Mouse (Mus musculus) intestine, postnatal 0 days (tissue): ENCODE measurements at regions not wholly inside any gene's neighbourhood (a gene's known extent, or its start where the extent isn't known, plus 50 kb on each side); places are given as distances from the start of the nearest gene placed in this dataset. TPM values are rescaled to one million over a fixed set of nuclear protein-coding genes. Genes with fewer than 3 reads are reported as not detected.

Experiments
- ATAC-seq: fragments of 200-750 bp; cut with Nextera tagmentation; 2 replicates; pipeline ENCODE4 v1.8.0; 2017; ENCODE audit warnings: mild to moderate bottlenecking, moderate TSS enrichment, moderate library complexity
- H3K27ac ChIP-seq: fragments of 300-500 bp; sonication (generic); 2 replicates; pipeline ENCODE4 v1.5.1; 2014; ENCODE audit warnings: mild to moderate bottlenecking, low read depth, low read length, moderate library complexity
- H3K27me3 ChIP-seq: fragments of 300-500 bp; sonication (generic); replicated peaks from 2 replicates; pipeline ENCODE4 v1.6.1; 2014; ENCODE audit warnings: low read length, mixed read lengths; ENCODE audit not compliant: control insufficient read depth, insufficient read depth
- H3K36me3 ChIP-seq: fragments of 300-500 bp; sonication (generic); 2 replicates; pipeline ENCODE4 v1.6.1; 2014; ENCODE audit warnings: mild to moderate bottlenecking, moderate library complexity; ENCODE audit not compliant: control insufficient read depth, insufficient read depth
- H3K4me1 ChIP-seq: fragments of 300-500 bp; sonication (generic); replicated peaks from 2 replicates; pipeline ENCODE4 v1.6.1; 2014; ENCODE audit warnings: antibody characterized with exemption, low read length, mixed read lengths; ENCODE audit not compliant: control insufficient read depth, insufficient read depth
- H3K4me2 ChIP-seq: fragments of 300-500 bp; sonication (generic); replicated peaks from 2 replicates; pipeline ENCODE4 v1.6.1; 2014; ENCODE audit warnings: low read depth, mild to moderate bottlenecking, moderate library complexity
- H3K4me3 ChIP-seq: fragments of 300-500 bp; sonication (generic); 2 replicates; pipeline ENCODE4 v1.5.1; 2014; ENCODE audit warnings: low read depth, low read length
- H3K9ac ChIP-seq: fragments of 300-500 bp; sonication (generic); 2 replicates; pipeline ENCODE4 v1.6.1; 2014; ENCODE audit warnings: mild to moderate bottlenecking, low read depth, low read length
- H3K9me3 ChIP-seq: fragments of 300-500 bp; sonication (generic); 2 replicates; pipeline ENCODE4 v1.6.1; 2016; ENCODE audit warnings: mixed run types; ENCODE audit not compliant: control insufficient read depth
- CTCF ChIP-seq: sonication (generic); IDR thresholded peaks from 2 replicates; pipeline ENCODE4 v1.5.1; 2016; ENCODE audit warnings: low read depth, mild to moderate bottlenecking, control low read depth, antibody characterized with exemption, moderate library complexity
- WGBS: fragments of 180-500 bp; shearing (Covaris S2); extraction: QIAGEN DNeasy Blood & Tissue Kit; methylation state at CpG from one replicate; pipeline ENCODE4 v1.1.7; 2014; 5-methylcytosine and 5-hydroxymethylcytosine counted together
- microRNA-seq: library from miRNA; unstranded; fragments of <30 nt; microRNA quantifications from one replicate; pipeline ENCODE4, GENCODE M21; 2016

DNA sequence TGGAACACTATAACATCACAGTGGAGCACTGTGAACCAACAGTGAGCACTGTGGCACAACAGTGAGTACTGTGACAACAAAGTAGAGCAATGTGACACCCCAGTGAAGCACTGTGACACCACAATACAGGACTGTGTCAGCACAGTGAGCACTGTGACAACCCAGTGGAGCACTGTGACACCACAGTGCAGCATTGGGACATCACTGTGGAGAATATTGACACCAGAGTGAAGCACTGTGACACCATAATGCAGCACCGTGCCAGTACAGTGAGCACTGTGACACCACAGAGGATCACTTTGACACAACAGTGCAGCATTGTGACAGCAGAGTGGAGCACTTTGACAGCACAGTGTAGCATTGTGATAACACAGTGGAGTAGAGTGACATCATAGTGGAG is 2734.0 kb upstream of the Gm8797 start:
- WGBS: 96% methylated on average over 1 of the region's 1 CpGs
- no peak for ATAC-seq
- H3K4me1 ChIP-seq: no peaks in the 10 kb centered on the region
- no peaks in the 10 kb centered on the region for H3K36me3 ChIP-seq
- H3K4me3 ChIP-seq: no peak overlapping the region
- no peak overlapping the region for H3K9ac ChIP-seq
- peaks cover 7% of the 10 kb centered on the region; the same call in 1 of the 2 replicates for H3K9me3 ChIP-seq
- H3K27me3 ChIP-seq: no peaks in the 10 kb centered on the region
- no peak overlapping the region for H3K27ac ChIP-seq
- H3K4me2 ChIP-seq: no peak overlapping the region
- TF ChIP-seq CTCF: no peak

DNA sequence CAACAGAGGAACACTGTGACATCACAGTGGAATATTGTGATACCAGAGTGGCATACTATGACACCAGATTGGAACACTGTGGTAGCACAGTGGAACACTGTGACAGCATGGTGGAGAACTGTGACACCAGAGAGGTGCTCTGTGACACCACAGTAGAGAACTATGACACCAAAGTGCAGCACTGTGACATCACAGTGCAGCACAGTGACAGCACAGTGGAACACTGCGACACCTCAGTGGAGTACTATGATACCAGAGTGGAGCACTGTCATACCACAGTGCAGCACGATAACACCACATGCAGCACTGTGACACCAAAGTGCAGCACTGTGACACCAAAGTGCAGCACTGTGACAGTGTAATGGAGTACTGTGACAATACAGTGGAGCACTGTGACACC is 2717.8 kb upstream of the Gm8797 start:
- Histone ChIP-seq H3K4me1 (no peaks in the 10 kb centered on the region), H3K4me2 (no peak overlapping the region), H3K36me3 (no peaks in the 10 kb centered on the region), H3K9me3 (peaks cover 3% of the 10 kb centered on the region; the same call in 1 of the 2 replicates), H3K27me3 (no peaks in the 10 kb centered on the region), H3K27ac (no peak overlapping the region), H3K9ac (no peak overlapping the region), H3K4me3 (no peak overlapping the region)
- WGBS: 87% methylated on average over 2 of the region's 2 CpGs
- TF ChIP-seq CTCF: no peak
- ATAC-seq: no peak

Small RNA genes in the stretch of these regions (microRNA-seq; reads per million reads assigned to microRNA genes)
- gene Gm27460: not detected
- gene Gm28002: not detected
